Mouse (Mus musculus) kidney, postnatal 0 days (tissue): Measurements from ENCODE around the gene Fcgr3. TPM values are rescaled to one million over a fixed set of nuclear protein-coding genes. Genes with fewer than 3 reads are reported as not detected.
"Not testable (repeated sequence)": the region's sequence is repeated elsewhere in the genome, so short reads cannot be mapped to it uniquely, and the experiment has no call there.

ENCODE experiments used
- ATAC-seq: fragments of 200-750 bp; cut with Nextera tagmentation; replicated peaks from 2 replicates; pipeline ENCODE4 v1.8.0; 2017; ENCODE audit warnings: low read depth, moderate number of reproducible peaks, moderate TSS enrichment, moderate library complexity; ENCODE audit not compliant: low FRiP score
- DNase-seq: peaks from one replicate; pipeline ENCODE4 v3.0.0-alpha.2; 2016; ENCODE audit warnings: low spot score
- H3K27ac ChIP-seq: fragments of 300-500 bp; sonication (generic); 2 replicates; pipeline ENCODE4 v1.5.1; 2014; ENCODE audit warnings: mild to moderate bottlenecking
- H3K27me3 ChIP-seq: fragments of 300-500 bp; sonication (generic); 2 replicates; pipeline ENCODE4 v1.6.1; 2014; ENCODE audit warnings: low read length, mixed read lengths; ENCODE audit not compliant: insufficient read depth
- H3K36me3 ChIP-seq: fragments of 300-500 bp; sonication (generic); 2 replicates; pipeline ENCODE4 v1.6.1; 2014; ENCODE audit warnings: low read length, mixed read lengths; ENCODE audit not compliant: insufficient read depth
- H3K4me1 ChIP-seq: fragments of 300-500 bp; sonication (generic); replicated peaks from 2 replicates; pipeline ENCODE4 v1.6.1; 2014; ENCODE audit warnings: antibody characterized with exemption, low read length, mixed read lengths; ENCODE audit not compliant: insufficient read depth
- H3K4me2 ChIP-seq: fragments of 300-500 bp; sonication (generic); 2 replicates; pipeline ENCODE4 v1.6.1; 2014; ENCODE audit warnings: mild to moderate bottlenecking, low read length, moderate library complexity, mixed read lengths
- H3K4me3 ChIP-seq: fragments of 300-500 bp; sonication (generic); replicated peaks from 2 replicates; pipeline ENCODE4 v1.5.1; 2014; ENCODE audit warnings: low read depth, low read length
- H3K9ac ChIP-seq: fragments of 300-500 bp; sonication (generic); 2 replicates; pipeline ENCODE4 v1.6.1; 2014; ENCODE audit warnings: low read depth, low read length
- H3K9me3 ChIP-seq: fragments of 300-500 bp; sonication (generic); replicated peaks from 2 replicates; pipeline ENCODE4 v1.6.1; 2016; ENCODE audit warnings: low read length, inconsistent platforms, mixed read lengths
- CTCF ChIP-seq: IDR thresholded peaks from 2 replicates; pipeline ENCODE4 v1.5.1; 2016; ENCODE audit warnings: antibody characterized with exemption, low read depth, mild to moderate bottlenecking, moderate library complexity
- WGBS: fragments of 180-500 bp; shearing (Covaris S2); extraction: QIAGEN DNeasy Blood & Tissue Kit; methylation state at CpG from one replicate; pipeline ENCODE4 v1.1.7; 2014; 5-methylcytosine and 5-hydroxymethylcytosine counted together
- polyA plus RNA-seq: library from polyadenylated mRNA; unstranded; fragments of >200 nt; fragmentation: Nextera tagmentation; extraction: Ambion mirVana; gene quantifications from 2 replicates; pipeline ENCODE4 v1.2.1, GENCODE M21; 2015

Fcgr3 gene
- polyA plus RNA-seq, 1 experiment from 2014 or later = 13.2 TPM

DNA sequence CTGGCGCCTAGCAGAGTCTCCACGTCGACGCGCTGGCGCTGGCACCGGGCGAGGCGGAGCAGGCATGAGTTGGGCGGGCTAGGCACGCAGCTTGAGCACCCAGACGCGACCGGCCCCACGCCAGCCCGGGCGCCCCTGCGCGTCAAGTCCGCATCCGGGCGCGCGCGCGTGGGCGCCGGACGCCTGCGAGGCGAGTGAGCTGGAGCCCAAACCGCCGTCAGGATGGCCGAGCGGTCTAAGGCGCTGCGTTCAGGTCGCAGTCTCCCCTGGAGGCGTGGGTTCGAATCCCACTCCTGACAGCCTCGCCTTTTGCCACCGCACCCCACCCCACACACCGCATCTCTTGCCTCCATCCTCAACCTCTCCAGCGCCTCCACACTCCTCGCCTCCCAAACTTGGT lies 1.0 kb upstream of the Fcgr3 start:
- not testable (repeated sequence) for H3K27ac ChIP-seq, H3K9ac ChIP-seq, DNase-seq, H3K4me1 ChIP-seq, H3K36me3 ChIP-seq, H3K9me3 ChIP-seq
- peak; percentile 5 for ATAC-seq
- WGBS = 5% methylated on average over 25 of the region's 45 CpGs
- Histone ChIP-seq H3K4me3 (0 out of 2 replicates have a peak overlapping the region, but pooled peaks have one; percentile 11), H3K4me2 (0 out of 2 replicates have a peak overlapping the region, but pooled peaks have one; percentile 18), H3K27me3 (peaks cover 20% of the 10 kb centered on the region)

- not testable (repeated sequence) for H3K36me3 ChIP-seq, H3K4me1 ChIP-seq, H3K9ac ChIP-seq, H3K27ac ChIP-seq, DNase-seq, H3K9me3 ChIP-seq
- 0% methylated on average over 14 of the region's 35 CpGs for WGBS
- H3K27me3 ChIP-seq = peaks cover 20% of the 10 kb centered on the region
- ATAC-seq = peak; percentile 28
- H3K4me3 ChIP-seq = peak overlapping the region; percentile 34; the same call in 1 of the 2 replicates
- peak overlapping the region; percentile 30; the same call in 1 of the 2 replicates for H3K4me2 ChIP-seq
These were observed 480 bp upstream of the Fcgr3 start for GRCm38 (mm10) chr1:171065243-171065587.

- whole genome bisulfite sequencing = 9% methylated on average over 36 of the region's 61 CpGs
- ATAC-seq = peak; percentile 82
- H3K4me2 ChIP-seq = peak overlapping the region; percentile 47
These were observed 905 bp downstream of the Fcgr3 start for GRCm38 (mm10) chr1:171063569-171064490.

DNA sequence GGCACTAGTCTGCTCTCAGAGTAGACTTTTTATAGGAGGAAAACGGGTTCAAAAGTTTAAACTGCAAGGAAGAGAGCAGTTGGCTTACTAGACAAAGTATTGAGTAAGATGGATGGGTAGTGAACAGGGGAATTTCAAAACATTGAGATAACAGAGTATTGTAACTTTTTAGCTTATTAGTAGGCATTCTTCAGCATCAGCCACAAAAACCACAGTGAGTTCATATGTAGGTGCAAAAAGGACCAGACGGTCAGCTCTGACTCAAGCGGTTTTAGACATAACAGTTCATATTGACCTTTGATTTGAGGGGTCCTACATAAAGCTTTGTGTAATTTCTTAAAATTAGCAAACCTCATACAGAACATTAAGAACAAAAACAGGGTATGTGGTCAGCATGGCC lies 3.2 kb downstream of the Fcgr3 start:
- DNase-seq = no peak
- WGBS = 87% methylated on average over 3 of the region's 3 CpGs

More at GRCm38 (mm10) chr1:171063569-171064490, 905 bp downstream of the Fcgr3 start:
- not testable (repeated sequence) for H3K27ac ChIP-seq, DNase-seq, H3K4me1 ChIP-seq, H3K9ac ChIP-seq, H3K9me3 ChIP-seq, H3K36me3 ChIP-seq
- peaks cover 12% of the 10 kb centered on the region for H3K27me3 ChIP-seq
- peak overlapping the region; percentile 34 for H3K4me3 ChIP-seq

GRCm38 (mm10) chr1:171060392-171060791 lies 4.3 kb downstream of the Fcgr3 start:
- Histone ChIP-seq H3K4me3 (no peak overlapping the region), H3K27ac (no peak overlapping the region), H3K4me1 (0 out of 2 replicates have a peak, but pooled peaks cover 4% of the 10 kb centered on the region), H3K36me3 (no peaks in the 10 kb centered on the region), H3K27me3 (peaks cover 4% of the 10 kb centered on the region; the same call in 1 of the 2 replicates), H3K9ac (no peak overlapping the region), H3K4me2 (no peak overlapping the region), H3K9me3 (no peaks in the 10 kb centered on the region)
- no peak for TF ChIP-seq CTCF
- ATAC-seq (no peak), DNase-seq (no peak)
- 41% methylated on average over 10 of the region's 10 CpGs for WGBS

More for the DNA sequence above, 3.2 kb downstream of the Fcgr3 start:
- Histone ChIP-seq H3K27me3 (peaks cover 8% of the 10 kb centered on the region), H3K9me3 (no peaks in the 10 kb centered on the region), H3K27ac (no peak overlapping the region), H3K4me3 (no peak overlapping the region), H3K4me2 (no peak overlapping the region), H3K36me3 (no peaks in the 10 kb centered on the region), H3K9ac (no peak overlapping the region), H3K4me1 (0 out of 2 replicates have a peak, but pooled peaks cover 4% of the 10 kb centered on the region)
- no peak for ATAC-seq
- TF ChIP-seq CTCF = no peak

- TF ChIP-seq CTCF = no peak
- Histone ChIP-seq H3K4me2 (no peak overlapping the region), H3K4me1 (no peaks in the 10 kb centered on the region), H3K4me3 (no peak overlapping the region), H3K9me3 (no peaks in the 10 kb centered on the region), H3K9ac (no peak overlapping the region), H3K36me3 (no peaks in the 10 kb centered on the region), H3K27me3 (no peaks in the 10 kb centered on the region), H3K27ac (no peak overlapping the region)
- WGBS = 73% methylated on average over 2 of the region's 2 CpGs
- DNase-seq = no peak
- ATAC-seq = no peak
These were observed 5.5 kb downstream of the Fcgr3 start for GRCm38 (mm10) chr1:171059203-171059602.
